13 mouse cellular contexts compared by ENCODE assay signal in genomic region chr8:72372311-72372710, GRCm38 (mm10).
DNase-seq lines count a peak whose midpoint lies in the region.
"Had no signal": no experiment of that assay in that cellular context is flagged by ENCODE, and none has a peak within 500 bp of the region (broad histone marks: within the 10 kb centered on the region; RNA-seq: fewer than 3 reads in every experiment).

No protein-coding gene starts in this region.

- DNase-seq in cerebellum, adult 11-12 months: peak; percentile 31
- no peak for DNase-seq in cerebellum, postnatal 4 days (ENCODE audit: low spot score in 2 of 2)
- peak; percentile 30 for DNase-seq in cerebellum, adult 8-10 months
- DNase-seq in cerebellum, postnatal 10 days: no peak
- peak; percentile 41 for DNase-seq in cerebellum, adult 9-10 months
- peak; percentile 31 to 55 for DNase-seq in cerebellum, postnatal 25 days
- no peak for DNase-seq in embryo, embryonic 9.5 days (ENCODE audit: extremely low spot score)
- no peak for DNase-seq in ovary, postnatal 36 days (ENCODE audit: low spot score)
- DNase-seq: adrenal gland, adult 2 months; adrenal gland, postnatal 10 days; adrenal gland, postnatal 25 days; embryo, embryonic 11 days; forebrain, postnatal 0 days had no signal

Comparison
In these comparisons a context has a peak if more than half of its experiments do, and no peak if none do; other contexts are left out.
1. DNase-seq: peak in cerebellum, adult 11-12 months (single experiment), cerebellum, adult 8-10 months (single experiment), cerebellum, adult 9-10 months (single experiment) and cerebellum, postnatal 25 days (2 of 2); none in cerebellum, postnatal 4 days (0 of 2), cerebellum, postnatal 10 days (0 of 2), embryo, embryonic 9.5 days (single experiment) and ovary, postnatal 36 days (single experiment).